Mouse (Mus musculus): ENCODE measurements around the gene Enoph1. TPM values are rescaled to one million over a fixed set of nuclear protein-coding genes. Genes with fewer than 3 reads are reported as not detected.

Gene Enoph1
- polyA plus RNA-seq, 1 experiment from 2014 or later = 49.8 TPM

GRCm38 (mm10) chr5:100083953-100084562 is 44.3 kb downstream of the Enoph1 start:
- Histone ChIP-seq H3K27me3 (no peaks in the 10 kb centered on the region), H3K9ac (no peak overlapping the region), H3K4me2 (replicated peaks) (no peak overlapping the region), H3K9me3 (no peaks in the 10 kb centered on the region), H3K4me1 (peaks cover 24% of the 10 kb centered on the region), H3K27ac (peak overlapping the region; percentile 52; the same call in 1 of the 2 replicates), H3K4me3 (no peak overlapping the region), H3K36me3 (no peaks in the 10 kb centered on the region)
- 43% methylated on average over 12 of the region's 12 CpGs for WGBS
- peak; percentile 77; the same call in 1 of the 2 replicates for ATAC-seq (ENCODE audit: low FRiP score, low read depth)

GRCm38 (mm10) chr5:100085097-100085496 is 45.3 kb downstream of the Enoph1 start:
- Histone ChIP-seq H3K27ac (no peak overlapping the region), H3K4me1 (peaks cover 19% of the 10 kb centered on the region), H3K4me2 (replicated peaks) (no peak overlapping the region), H3K27me3 (no peaks in the 10 kb centered on the region), H3K9me3 (no peaks in the 10 kb centered on the region), H3K4me3 (no peak overlapping the region), H3K9ac (no peak overlapping the region), H3K36me3 (no peaks in the 10 kb centered on the region)
- ATAC-seq (ENCODE audit: low FRiP score, low read depth) = no peak
- 48% methylated on average over 8 of the region's 8 CpGs for WGBS

- H3K9me3 ChIP-seq = 0 out of 2 replicates have a peak, but pooled peaks cover 5% of the 10 kb centered on the region
- no peak overlapping the region for H3K27ac ChIP-seq
- H3K4me2 ChIP-seq (replicated peaks) = peak overlapping the region; percentile 57
- H3K4me3 ChIP-seq = no peak overlapping the region
- no peaks in the 10 kb centered on the region for H3K36me3 ChIP-seq
- ATAC-seq (ENCODE audit: low FRiP score, low read depth) = no peak
- H3K4me1 ChIP-seq = peaks cover 26% of the 10 kb centered on the region
- H3K9ac ChIP-seq = no peak overlapping the region
- WGBS = 20% methylated on average over 12 of the region's 12 CpGs
- peaks cover 7% of the 10 kb centered on the region; the same call in 1 of the 2 replicates for H3K27me3 ChIP-seq
Measured at GRCm38 (mm10) chr5:100090515-100091262, 50.9 kb downstream of the Enoph1 start.

- no peak; the same call in 1 of the 2 replicates for ATAC-seq (ENCODE audit: low FRiP score, low read depth)
Measured at GRCm38 (mm10) chr5:100091263-100091594, 51.4 kb downstream of the Enoph1 start.

GRCm38 (mm10) chr5:100091602-100092001 is 51.8 kb downstream of the Enoph1 start:
- ATAC-seq (ENCODE audit: low FRiP score, low read depth) = peak; percentile 74; the same call in 1 of the 2 replicates
- WGBS = 6% methylated on average over 17 of the region's 17 CpGs
- H3K9ac ChIP-seq = no peak overlapping the region
- no peak overlapping the region; the same call in 1 of the 2 replicates for H3K27ac ChIP-seq
- H3K4me1 ChIP-seq = peaks cover 22% of the 10 kb centered on the region
- peak overlapping the region; percentile 57 for H3K4me2 ChIP-seq (replicated peaks)
- H3K4me3 ChIP-seq = peak overlapping the region; percentile 13
- H3K36me3 ChIP-seq = no peaks in the 10 kb centered on the region
- peaks cover 7% of the 10 kb centered on the region; the same call in 1 of the 2 replicates for H3K27me3 ChIP-seq
- 0 out of 2 replicates have a peak, but pooled peaks cover 5% of the 10 kb centered on the region for H3K9me3 ChIP-seq

More at GRCm38 (mm10) chr5:100091263-100091594, 51.4 kb downstream of the Enoph1 start:
- Histone ChIP-seq H3K27ac (no peak overlapping the region; the same call in 1 of the 2 replicates), H3K9me3 (0 out of 2 replicates have a peak, but pooled peaks cover 5% of the 10 kb centered on the region), H3K36me3 (no peaks in the 10 kb centered on the region), H3K4me2 (replicated peaks) (peak overlapping the region; percentile 57), H3K4me3 (peak overlapping the region; percentile 13), H3K4me1 (peaks cover 22% of the 10 kb centered on the region), H3K27me3 (peaks cover 7% of the 10 kb centered on the region; the same call in 1 of the 2 replicates), H3K9ac (no peak overlapping the region)
- WGBS = 24% methylated on average over 10 of the region's 10 CpGs

GRCm38 (mm10) chr5:100096955-100097354 is 57.2 kb downstream of the Enoph1 start:
- no peak overlapping the region for H3K27ac ChIP-seq
- no peak overlapping the region for H3K9ac ChIP-seq
- 66% methylated on average over 5 of the region's 5 CpGs for whole genome bisulfite sequencing
- no peak overlapping the region for H3K4me3 ChIP-seq
- no peak for ATAC-seq (ENCODE audit: low FRiP score, low read depth)
- H3K27me3 ChIP-seq = peaks cover 6% of the 10 kb centered on the region; the same call in 1 of the 2 replicates
- H3K4me1 ChIP-seq = peaks cover 6% of the 10 kb centered on the region
- H3K36me3 ChIP-seq = no peaks in the 10 kb centered on the region
- 0 out of 2 replicates have a peak, but pooled peaks cover 5% of the 10 kb centered on the region for H3K9me3 ChIP-seq
- no peak overlapping the region for H3K4me2 ChIP-seq (replicated peaks)

GRCm38 (mm10) chr5:100097967-100098366 is 58.2 kb downstream of the Enoph1 start:
- Histone ChIP-seq H3K36me3 (no peaks in the 10 kb centered on the region), H3K9me3 (0 out of 2 replicates have a peak, but pooled peaks cover 5% of the 10 kb centered on the region), H3K27me3 (no peaks in the 10 kb centered on the region), H3K4me3 (no peak overlapping the region), H3K27ac (no peak overlapping the region), H3K4me2 (replicated peaks) (no peak overlapping the region), H3K4me1 (no peaks in the 10 kb centered on the region), H3K9ac (no peak overlapping the region)
- no peak for ATAC-seq (ENCODE audit: low FRiP score, low read depth)
- 92% methylated on average over 4 of the region's 4 CpGs for WGBS

GRCm38 (mm10) chr5:100102395-100102794 is 62.6 kb downstream of the Enoph1 start:
- no peak overlapping the region for H3K27ac ChIP-seq
- no peak for ATAC-seq (ENCODE audit: low FRiP score, low read depth)
- H3K4me1 ChIP-seq = no peaks in the 10 kb centered on the region
- H3K9me3 ChIP-seq = no peaks in the 10 kb centered on the region
- H3K36me3 ChIP-seq = no peaks in the 10 kb centered on the region
- 94% methylated on average over 1 of the region's 1 CpGs for WGBS
- no peak overlapping the region for H3K4me2 ChIP-seq (replicated peaks)
- no peak overlapping the region for H3K9ac ChIP-seq
- H3K4me3 ChIP-seq = no peak overlapping the region
- no peaks in the 10 kb centered on the region for H3K27me3 ChIP-seq

- H3K9ac ChIP-seq = no peak overlapping the region
- H3K36me3 ChIP-seq = no peaks in the 10 kb centered on the region
- H3K4me3 ChIP-seq = no peak overlapping the region
- H3K4me1 ChIP-seq = no peaks in the 10 kb centered on the region
- H3K27me3 ChIP-seq = no peaks in the 10 kb centered on the region
- no peak overlapping the region for H3K4me2 ChIP-seq (replicated peaks)
- WGBS = 67% methylated on average over 9 of the region's 9 CpGs
- no peak for ATAC-seq (ENCODE audit: low FRiP score, low read depth)
- H3K9me3 ChIP-seq = no peaks in the 10 kb centered on the region
- H3K27ac ChIP-seq = no peak overlapping the region
Measured at GRCm38 (mm10) chr5:100108866-100109265, 69.1 kb downstream of the Enoph1 start.

- no peak overlapping the region for H3K9ac ChIP-seq
- H3K4me1 ChIP-seq = no peaks in the 10 kb centered on the region
- no peak for ATAC-seq (ENCODE audit: low FRiP score, low read depth)
- H3K36me3 ChIP-seq = no peaks in the 10 kb centered on the region
- H3K4me3 ChIP-seq = no peak overlapping the region
- WGBS = 59% methylated on average over 7 of the region's 7 CpGs
- no peak overlapping the region for H3K27ac ChIP-seq
- no peaks in the 10 kb centered on the region for H3K9me3 ChIP-seq
- H3K27me3 ChIP-seq = no peaks in the 10 kb centered on the region
- no peak overlapping the region for H3K4me2 ChIP-seq (replicated peaks)
Measured at GRCm38 (mm10) chr5:100109543-100110282, 69.9 kb downstream of the Enoph1 start.

- Histone ChIP-seq H3K9me3 (no peaks in the 10 kb centered on the region), H3K4me2 (replicated peaks) (no peak overlapping the region), H3K27me3 (no peaks in the 10 kb centered on the region), H3K9ac (no peak overlapping the region), H3K27ac (no peak overlapping the region), H3K4me3 (no peak overlapping the region), H3K4me1 (no peaks in the 10 kb centered on the region), H3K36me3 (no peaks in the 10 kb centered on the region)
- ATAC-seq (ENCODE audit: low FRiP score, low read depth) = no peak
- 73% methylated on average over 3 of the region's 3 CpGs for WGBS
Measured at GRCm38 (mm10) chr5:100110581-100110980, 70.8 kb downstream of the Enoph1 start.

- H3K27me3 ChIP-seq = no peaks in the 10 kb centered on the region
- no peak overlapping the region for H3K4me3 ChIP-seq
- H3K4me2 ChIP-seq (replicated peaks) = no peak overlapping the region
- 0 out of 2 replicates have a peak, but pooled peaks cover 6% of the 10 kb centered on the region for H3K9me3 ChIP-seq
- H3K27ac ChIP-seq = no peak overlapping the region
- no peaks in the 10 kb centered on the region for H3K36me3 ChIP-seq
- no peak for ATAC-seq (ENCODE audit: low FRiP score, low read depth)
- WGBS = 63% methylated on average over 5 of the region's 5 CpGs
- no peak overlapping the region for H3K9ac ChIP-seq
- no peaks in the 10 kb centered on the region for H3K4me1 ChIP-seq
Measured at GRCm38 (mm10) chr5:100113403-100113802, 73.6 kb downstream of the Enoph1 start.
